Mouse (Mus musculus) liver, adult (tissue): ENCODE results near the gene Olfr1504.
"Not testable (repeated sequence)": the region's sequence is repeated elsewhere in the genome, so short reads cannot be mapped to it uniquely, and the experiment has no call there.

Source experiments
- GATA4 ChIP-seq: IDR thresholded peaks from 2 replicates; pipeline ENCODE4 v1.6.1; 2014; ENCODE audit warnings: mild to moderate bottlenecking, low read length; ENCODE audit not compliant: insufficient replicate concordance

Olfr1504 gene

GRCm38 (mm10) chr19:13897828-13898227 lies at the start of gene Olfr1504:
Gene Olfr1504, minus strand, starts transcription at chr19:13897928.
- TF ChIP-seq GATA4 = no peak

GRCm38 (mm10) chr19:13913230-13913629 lies 15.5 kb upstream of the Olfr1504 start, which contains the start of gene Olfr1505:
Gene Olfr1505, plus strand, starts transcription at chr19:13913530.
- no peak for TF ChIP-seq GATA4

GRCm38 (mm10) chr19:13861495-13861894 lies 36.2 kb downstream of the Olfr1504 start, which contains the start of gene Olfr1502:
Gene Olfr1502, plus strand, starts transcription at chr19:13861795.
- no peak for TF ChIP-seq GATA4

- TF ChIP-seq GATA4 = not testable (repeated sequence)
These were observed 47.1 kb downstream of the Olfr1504 start, which contains the start of gene Olfr1501 for GRCm38 (mm10) chr19:13850592-13850991. Gene Olfr1501, minus strand, starts transcription at chr19:13850692.
